Mouse (Mus musculus): ENCODE data around the gene Pygb.

Pygb gene

GRCm38 (mm10) chr2:150788768-150789550 is 2.4 kb downstream of the Pygb start:
- DNase-seq (ENCODE audit: low read depth, low spot score), result no peak

- DNase-seq (ENCODE audit: low read depth, low spot score), result no peak
Observed at GRCm38 (mm10) chr2:150793320-150793719, 6.8 kb downstream of the Pygb start.

GRCm38 (mm10) chr2:150798084-150798483 is 11.5 kb downstream of the Pygb start:
- no peak for DNase-seq (ENCODE audit: low read depth, low spot score)

- no peak for DNase-seq (ENCODE audit: low read depth, low spot score)
Observed at GRCm38 (mm10) chr2:150800616-150801015, 14.1 kb downstream of the Pygb start.

GRCm38 (mm10) chr2:150803035-150803434 is 16.5 kb downstream of the Pygb start:
- no peak for DNase-seq (ENCODE audit: low read depth, low spot score)

- DNase-seq (ENCODE audit: low read depth, low spot score), result no peak
Observed at GRCm38 (mm10) chr2:150808381-150808780, 21.8 kb downstream of the Pygb start.

- DNase-seq (ENCODE audit: low read depth, low spot score), result no peak
Observed at GRCm38 (mm10) chr2:150808812-150809211, 22.3 kb downstream of the Pygb start.

GRCm38 (mm10) chr2:150810603-150811002 is 24.1 kb downstream of the Pygb start:
- no peak for DNase-seq (ENCODE audit: low read depth, low spot score)

- DNase-seq (ENCODE audit: low read depth, low spot score), result no peak
Observed at GRCm38 (mm10) chr2:150812816-150813215, 26.3 kb downstream of the Pygb start.

GRCm38 (mm10) chr2:150816676-150817402 is 30.3 kb downstream of the Pygb start:
- no peak for DNase-seq (ENCODE audit: low read depth, low spot score)

- DNase-seq (ENCODE audit: low read depth, low spot score), result no peak
Observed at GRCm38 (mm10) chr2:150818742-150819141, 32.2 kb downstream of the Pygb start.

- no peak for DNase-seq (ENCODE audit: low read depth, low spot score)
Observed at GRCm38 (mm10) chr2:150820720-150821119, 34.2 kb downstream of the Pygb start.

- DNase-seq (ENCODE audit: low read depth, low spot score), result no peak
Observed at GRCm38 (mm10) chr2:150822987-150823386, 36.5 kb downstream of the Pygb start.

- no peak for DNase-seq (ENCODE audit: low read depth, low spot score)
Observed at GRCm38 (mm10) chr2:150826426-150826825, 39.9 kb downstream of the Pygb start.

GRCm38 (mm10) chr2:150828164-150828563 is 41.6 kb downstream of the Pygb start:
- DNase-seq (ENCODE audit: low read depth, low spot score), result no peak

- no peak for DNase-seq (ENCODE audit: low read depth, low spot score)
Observed at GRCm38 (mm10) chr2:150828654-150829053, 42.1 kb downstream of the Pygb start.

- DNase-seq (ENCODE audit: low read depth, low spot score), result no peak
Observed at GRCm38 (mm10) chr2:150830011-150830410, 43.5 kb downstream of the Pygb start.

- DNase-seq (ENCODE audit: low read depth, low spot score), result no peak
Observed at GRCm38 (mm10) chr2:150830911-150831441, 44.4 kb downstream of the Pygb start.

GRCm38 (mm10) chr2:150832029-150832428 is 45.5 kb downstream of the Pygb start:
- DNase-seq (ENCODE audit: low read depth, low spot score), result no peak

GRCm38 (mm10) chr2:150834616-150835015 is 48.1 kb downstream of the Pygb start:
- DNase-seq (ENCODE audit: low read depth, low spot score), result no peak

- DNase-seq (ENCODE audit: low read depth, low spot score), result no peak
Observed at GRCm38 (mm10) chr2:150835975-150836374, 49.4 kb downstream of the Pygb start.

- no peak for DNase-seq (ENCODE audit: low read depth, low spot score)
Observed at GRCm38 (mm10) chr2:150836906-150837305, 50.4 kb downstream of the Pygb start.

- DNase-seq (ENCODE audit: low read depth, low spot score), result no peak
Observed at GRCm38 (mm10) chr2:150837781-150838180, 51.2 kb downstream of the Pygb start.
